Mouse (Mus musculus) G1E (cell line): Measurements from ENCODE around the gene Clba1. TPM values are rescaled to one million over a fixed set of nuclear protein-coding genes. Genes with fewer than 3 reads are reported as not detected.
A peak's percentile ranks its signal among the peaks of the same experiment; 100 is the strongest.

Experiments
- ATAC-seq: 2 replicates; pipeline ENCODE4 v1.8.0; 2016; ENCODE audit warnings: mild to moderate bottlenecking; ENCODE audit not compliant: insufficient number of reproducible peaks, poor library complexity, low FRiP score, severe bottlenecking; ENCODE audit errors: extremely low read depth
- DNase-seq: peaks from one replicate; pipeline ENCODE4 v3.0.0; 2012; ENCODE audit warnings: low spot score
- H3K27me3 ChIP-seq: 2 replicates; pipeline ENCODE4 v1.6.1; 2012; ENCODE audit warnings: mild to moderate bottlenecking, low read length, inconsistent platforms; ENCODE audit not compliant: insufficient read depth
- H3K36me3 ChIP-seq: replicated peaks from 2 replicates; pipeline ENCODE3; 2012; ENCODE audit warnings: mild to moderate bottlenecking, inconsistent platforms
- H3K4me1 ChIP-seq: 2 replicates; pipeline ENCODE4 v1.6.1; 2012; ENCODE audit warnings: low read depth, low read length, inconsistent platforms, mixed read lengths; ENCODE audit not compliant: insufficient read depth
- H3K4me3 ChIP-seq: 2 replicates; pipeline ENCODE4 v1.5.1; 2012; ENCODE audit warnings: low read depth, mild to moderate bottlenecking, inconsistent platforms, low read length, moderate library complexity, mixed read lengths
- H3K9me3 ChIP-seq: replicated peaks from 2 replicates; pipeline ENCODE4 v1.6.1; 2012; ENCODE audit warnings: inconsistent platforms
- CTCF ChIP-seq: IDR thresholded peaks from 2 replicates; pipeline ENCODE4 v1.5.1; 2012; ENCODE audit warnings: low read depth, low read length, inconsistent platforms, mixed read lengths
- GATA1 ChIP-seq: IDR thresholded peaks from 2 replicates; pipeline ENCODE4 v1.6.1; 2012; ENCODE audit warnings: borderline replicate concordance, low read length, inconsistent platforms, mixed read lengths
- GATA2 ChIP-seq: IDR thresholded peaks from 2 replicates; pipeline ENCODE4 v1.6.1; 2012; ENCODE audit warnings: low read depth, low read length, inconsistent platforms, borderline replicate concordance
- POLR2AphosphoS5 ChIP-seq: IDR thresholded peaks from 2 replicates; pipeline ENCODE4 v1.6.1; 2012; ENCODE audit warnings: low read depth, low read length, inconsistent platforms; ENCODE audit not compliant: insufficient replicate concordance
- TAL1 ChIP-seq: conservative IDR thresholded peaks from 2 replicates; pipeline ENCODE4 v1.6.1; 2012; ENCODE audit warnings: low read depth, low read length, inconsistent platforms, mixed read lengths
- polyA plus RNA-seq: library from polyadenylated mRNA; stranded (reverse); fragments of >175 nt; gene quantifications from 2 replicates; pipeline ENCODE4 v1.2.3, GENCODE M21; 2012
- total RNA-seq, 2 experiments: library from RNA; stranded (forward) in 1 of 2; stranded (reverse) in 1 of 2; fragments of 200-1000 nt in 1 of 2; fragments of >200 nt in 1 of 2; fragmentation: Nextera tagmentation in 1 of 2; gene quantifications; 2 replicates each; pipeline ENCODE4 v1.2.3; 2014 to 2017

Gene Clba1
- total and polyA plus RNA-seq, 3 experiments, result 0.83 to 5.3 (median 1.5) TPM

GRCm38 (mm10) chr12:112793601-112794355, 15.0 kb upstream of the Clba1 start:
- Histone ChIP-seq H3K36me3 (no peaks in the 10 kb centered on the region), H3K4me1 (peaks cover 34% of the 10 kb centered on the region), H3K4me3 (no peak overlapping the region), H3K9me3 (no peaks in the 10 kb centered on the region), H3K27me3 (peaks cover 38% of the 10 kb centered on the region)
- ATAC-seq (peak; percentile 19; the same call in 1 of the 2 replicates), DNase-seq (peak; percentile 43)
- no peak for TF ChIP-seq TAL1
- TF ChIP-seq POLR2AphosphoS5, result no peak
- TF ChIP-seq GATA2, result no peak
- TF ChIP-seq GATA1, result no peak
- TF ChIP-seq CTCF, result no peak

- no peaks in the 10 kb centered on the region for H3K36me3 ChIP-seq
- no peaks in the 10 kb centered on the region for H3K9me3 ChIP-seq
- ATAC-seq, result no peak
- peaks cover 37% of the 10 kb centered on the region for H3K4me1 ChIP-seq
- no peak for DNase-seq
- peaks cover 44% of the 10 kb centered on the region for H3K27me3 ChIP-seq
- H3K4me3 ChIP-seq, result no peak overlapping the region
- TF ChIP-seq POLR2AphosphoS5 (no peak), GATA2 (no peak), GATA1 (no peak), TAL1 (no peak), CTCF (no peak)
Observed at GRCm38 (mm10) chr12:112794356-112794816, 14.4 kb upstream of the Clba1 start.

- H3K27me3 ChIP-seq, result peaks cover 47% of the 10 kb centered on the region
- ATAC-seq (no peak), DNase-seq (no peak)
- no peak for TF ChIP-seq GATA1
- no peak for TF ChIP-seq TAL1
- H3K9me3 ChIP-seq, result no peaks in the 10 kb centered on the region
- H3K4me3 ChIP-seq, result no peak overlapping the region
- H3K4me1 ChIP-seq, result peaks cover 37% of the 10 kb centered on the region
- no peaks in the 10 kb centered on the region for H3K36me3 ChIP-seq
Observed at GRCm38 (mm10) chr12:112794998-112795397, 13.7 kb upstream of the Clba1 start.

- Histone ChIP-seq H3K9me3 (no peaks in the 10 kb centered on the region), H3K36me3 (no peaks in the 10 kb centered on the region), H3K4me3 (no peak overlapping the region), H3K27me3 (peaks cover 47% of the 10 kb centered on the region), H3K4me1 (peaks cover 37% of the 10 kb centered on the region)
- TF ChIP-seq TAL1, result no peak
- no peak for TF ChIP-seq CTCF
- TF ChIP-seq POLR2AphosphoS5, result no peak
- TF ChIP-seq GATA2, result no peak
- TF ChIP-seq GATA1, result no peak
- ATAC-seq (no peak), DNase-seq (no peak)
Observed at GRCm38 (mm10) chr12:112795466-112796104, 13.2 kb upstream of the Clba1 start.

GRCm38 (mm10) chr12:112796551-112797510, 11.9 kb upstream of the Clba1 start:
- Histone ChIP-seq H3K36me3 (no peaks in the 10 kb centered on the region), H3K27me3 (peaks cover 50% of the 10 kb centered on the region), H3K9me3 (no peaks in the 10 kb centered on the region), H3K4me1 (peaks cover 40% of the 10 kb centered on the region), H3K4me3 (no peak overlapping the region)
- TF ChIP-seq GATA1, result no peak
- no peak for TF ChIP-seq GATA2
- no peak for TF ChIP-seq TAL1
- TF ChIP-seq CTCF, result no peak
- TF ChIP-seq POLR2AphosphoS5, result no peak
- no peak for ATAC-seq
- DNase-seq, result no peak
